Mouse (Mus musculus) MEL (cell line): ENCODE measurements around the gene 1700020N15Rik. TPM values are rescaled to one million over a fixed set of nuclear protein-coding genes. Genes with fewer than 3 reads are reported as not detected.
"Not testable (repeated sequence)": the region's sequence is repeated elsewhere in the genome, so short reads cannot be mapped to it uniquely, and the experiment has no call there.

Experiments
- DNase-seq: peaks from one replicate; pipeline ENCODE4 v3.0.0; 2011; ENCODE audit warnings: low read depth, low spot score
- H3K27ac ChIP-seq: 2 replicates; pipeline ENCODE4 v1.5.1; 2012; ENCODE audit warnings: low read depth, mild to moderate bottlenecking, control low read depth, low read length, moderate library complexity; ENCODE audit not compliant: control insufficient read depth
- H3K27me3 ChIP-seq, 2 experiments: fragments of 150-350 bp in 1 of 2; sonication (generic) in 1 of 2; 2 replicates each; pipeline ENCODE4 v1.6.1; 2012; ENCODE audit warnings: low read length in 2 of 2, mild to moderate bottlenecking in 2 of 2, improper control_type of control experiment in 1 of 2, moderate library complexity in 1 of 2; ENCODE audit not compliant: insufficient read depth in 2 of 2, control insufficient read depth in 1 of 2
- H3K36me3 ChIP-seq, 2 experiments: 2 replicates each; pipeline ENCODE4 v1.6.1; 2012 to 2014; ENCODE audit warnings: low read length in 2 of 2, improper control_type of control experiment in 1 of 2, inconsistent platforms in 1 of 2, mild to moderate bottlenecking in 1 of 2; ENCODE audit not compliant: insufficient read depth in 2 of 2, control insufficient read depth in 1 of 2
- H3K4me1 ChIP-seq, 2 experiments: fragments of 150-350 bp in 1 of 2; sonication (generic) in 1 of 2; 2 replicates each; pipeline ENCODE4 v1.6.1; 2012; ENCODE audit warnings: low read length in 2 of 2, improper control_type of control experiment in 1 of 2, mild to moderate bottlenecking in 1 of 2; ENCODE audit not compliant: insufficient read depth in 2 of 2, control insufficient read depth in 1 of 2
- H3K4me3 ChIP-seq, 2 experiments: fragments of 150-350 bp in 1 of 2; sonication (generic) in 1 of 2; 2 replicates each; pipeline ENCODE4 v1.5.1; 2012; ENCODE audit warnings: low read depth in 2 of 2, low read length in 2 of 2, mild to moderate bottlenecking in 2 of 2, moderate library complexity in 2 of 2, control low read depth in 1 of 2, improper control_type of control experiment in 1 of 2; ENCODE audit not compliant: control insufficient read depth in 1 of 2, insufficient read depth in 1 of 2
- H3K79me2 ChIP-seq: 2 replicates; pipeline ENCODE4 v1.6.1; 2012; ENCODE audit warnings: mild to moderate bottlenecking, low read length, moderate library complexity; ENCODE audit not compliant: control insufficient read depth, poor library complexity, insufficient read depth
- H3K9ac ChIP-seq: 2 replicates; pipeline ENCODE4 v1.6.1; 2012; ENCODE audit warnings: low read depth, mild to moderate bottlenecking, control low read depth, low read length, moderate library complexity; ENCODE audit not compliant: control insufficient read depth, poor library complexity, severe bottlenecking
- H3K9me3 ChIP-seq: fragments of 150-350 bp; sonication (generic); replicated peaks from 2 replicates; pipeline ENCODE4 v1.6.1; 2012; ENCODE audit warnings: mild to moderate bottlenecking, low read length, improper control_type of control experiment, moderate library complexity; ENCODE audit not compliant: insufficient read depth
- CTCF ChIP-seq, 3 experiments: IDR thresholded peaks in 2 of 3; conservative IDR thresholded peaks in 1 of 3; 2 replicates each; pipeline ENCODE4 v1.5.1; 2011 to 2012; ENCODE audit warnings: low read length in 3 of 3, low read depth in 2 of 3, mild to moderate bottlenecking in 2 of 3, improper control_type of control experiment in 1 of 3, inconsistent platforms in 1 of 3, mixed read lengths in 1 of 3, moderate library complexity in 1 of 3; ENCODE audit not compliant: control insufficient read depth in 1 of 3, insufficient read depth in 1 of 3, poor library complexity in 1 of 3, severe bottlenecking in 1 of 3
- EP300 ChIP-seq, 2 experiments: IDR thresholded peaks; 2 replicates each; pipeline ENCODE4 v1.6.1; 2011; ENCODE audit warnings: improper control_type of control experiment in 2 of 2, low read length in 2 of 2, low read depth in 1 of 2, mild to moderate bottlenecking in 1 of 2
- ETS1 ChIP-seq: IDR thresholded peaks from 2 replicates; pipeline ENCODE4 v1.6.1; 2012; ENCODE audit warnings: low read depth, mild to moderate bottlenecking, inconsistent platforms, low read length, improper control_type of control experiment, moderate library complexity
- GABPA ChIP-seq: IDR thresholded peaks from 2 replicates; pipeline ENCODE4 v1.6.1; 2012; ENCODE audit warnings: low read depth, mild to moderate bottlenecking, inconsistent platforms, low read length, improper control_type of control experiment, moderate library complexity
- KAT2A ChIP-seq: conservative IDR thresholded peaks from 2 replicates; pipeline ENCODE4 v1.6.1; 2012; ENCODE audit warnings: low read depth, low read length, improper control_type of control experiment, inconsistent platforms
- MAFK ChIP-seq: IDR thresholded peaks from 2 replicates; pipeline ENCODE4 v1.6.1; 2011; ENCODE audit warnings: low read depth, mild to moderate bottlenecking, low read length, improper control_type of control experiment, borderline replicate concordance
- MAZ ChIP-seq: IDR thresholded peaks from 2 replicates; pipeline ENCODE4 v1.6.1; 2012; ENCODE audit warnings: low read depth, mild to moderate bottlenecking, inconsistent platforms, low read length, improper control_type of control experiment
- POLR2AphosphoS2 ChIP-seq: IDR thresholded peaks from 2 replicates; pipeline ENCODE4 v1.6.1; 2011; ENCODE audit warnings: low read length, improper control_type of control experiment
- POLR2AphosphoS5 ChIP-seq: IDR thresholded peaks from 2 replicates; pipeline ENCODE4 v1.6.1; 2012; ENCODE audit warnings: low read depth, borderline replicate concordance, mild to moderate bottlenecking, inconsistent platforms, low read length, moderate library complexity, mixed read lengths
- UBTF ChIP-seq: IDR thresholded peaks from 2 replicates; pipeline ENCODE4 v1.6.1; 2012; ENCODE audit warnings: low read depth, mild to moderate bottlenecking, inconsistent platforms, low read length, improper control_type of control experiment, moderate library complexity, borderline replicate concordance; ENCODE audit not compliant: insufficient read depth
- USF2 ChIP-seq, 2 experiments: IDR thresholded peaks; 2 replicates each; pipeline ENCODE4 v1.6.1; 2011 to 2012; ENCODE audit warnings: improper control_type of control experiment in 2 of 2, low read length in 2 of 2, borderline replicate concordance in 1 of 2, inconsistent platforms in 1 of 2, low read depth in 1 of 2, mild to moderate bottlenecking in 1 of 2; ENCODE audit not compliant: insufficient read depth in 1 of 2
- ZKSCAN1 ChIP-seq: IDR thresholded peaks from 2 replicates; pipeline ENCODE4 v1.6.1; 2012; ENCODE audit warnings: low read depth, mild to moderate bottlenecking, inconsistent platforms, low read length, improper control_type of control experiment, moderate library complexity
- ZMIZ1 ChIP-seq: IDR thresholded peaks from 2 replicates; pipeline ENCODE4 v1.6.1; 2012; ENCODE audit warnings: low read depth, mild to moderate bottlenecking, inconsistent platforms, low read length, improper control_type of control experiment, moderate library complexity
- polyA plus RNA-seq, 2 experiments: library from polyadenylated mRNA; stranded (reverse) in 1 of 2; unstranded in 1 of 2; fragments of >175 nt in 1 of 2; fragments of >200 nt in 1 of 2; gene quantifications; 2 replicates each; pipeline versions ENCODE4 v1.2.1 to v1.2.4; 2012; ENCODE audit warnings: low replicate concordance in 2 of 2, low read depth in 1 of 2; ENCODE audit not compliant: insufficient read length in 2 of 2, insufficient read depth in 1 of 2, missing spikeins in 1 of 2
- total RNA-seq: library from RNA; depleted of rRNA; stranded (reverse); fragments of 300-350 nt; gene quantifications from 2 replicates; pipeline ENCODE4 v1.2.3, GENCODE M21; 2012; rRNA removed

1700020N15Rik gene
- total RNA-seq (not detected in 2 replicates), polyA plus RNA-seq (not detected)

DNA sequence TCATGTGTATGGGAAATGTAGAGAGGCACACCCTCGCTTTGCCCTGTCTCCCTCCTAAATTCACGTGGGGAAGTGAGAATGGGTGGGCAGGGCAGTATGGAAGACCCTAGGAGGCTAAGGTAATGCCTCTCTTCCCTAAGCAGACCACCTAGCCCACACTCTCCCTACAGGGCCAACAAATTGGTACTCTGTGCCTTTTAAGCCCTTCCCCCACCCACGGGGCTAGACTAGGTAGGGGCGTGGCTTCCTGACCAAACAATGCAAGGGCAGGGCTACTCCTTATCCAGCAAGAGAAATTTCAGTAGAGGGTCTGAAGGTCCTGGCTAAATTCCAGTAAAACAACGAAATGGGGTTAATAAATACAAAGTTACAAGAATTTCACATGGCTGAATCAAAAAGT, at the start of gene 1700020N15Rik:
1700020N15Rik (plus strand) TSS at position 301 of the 400 bp plus-strand sequence.
- not testable (repeated sequence) for H3K27ac ChIP-seq, H3K4me3 ChIP-seq, H3K79me2 ChIP-seq, H3K9me3 ChIP-seq, H3K9ac ChIP-seq, DNase-seq, H3K4me1 ChIP-seq, H3K27me3 ChIP-seq, H3K36me3 ChIP-seq

DNA sequence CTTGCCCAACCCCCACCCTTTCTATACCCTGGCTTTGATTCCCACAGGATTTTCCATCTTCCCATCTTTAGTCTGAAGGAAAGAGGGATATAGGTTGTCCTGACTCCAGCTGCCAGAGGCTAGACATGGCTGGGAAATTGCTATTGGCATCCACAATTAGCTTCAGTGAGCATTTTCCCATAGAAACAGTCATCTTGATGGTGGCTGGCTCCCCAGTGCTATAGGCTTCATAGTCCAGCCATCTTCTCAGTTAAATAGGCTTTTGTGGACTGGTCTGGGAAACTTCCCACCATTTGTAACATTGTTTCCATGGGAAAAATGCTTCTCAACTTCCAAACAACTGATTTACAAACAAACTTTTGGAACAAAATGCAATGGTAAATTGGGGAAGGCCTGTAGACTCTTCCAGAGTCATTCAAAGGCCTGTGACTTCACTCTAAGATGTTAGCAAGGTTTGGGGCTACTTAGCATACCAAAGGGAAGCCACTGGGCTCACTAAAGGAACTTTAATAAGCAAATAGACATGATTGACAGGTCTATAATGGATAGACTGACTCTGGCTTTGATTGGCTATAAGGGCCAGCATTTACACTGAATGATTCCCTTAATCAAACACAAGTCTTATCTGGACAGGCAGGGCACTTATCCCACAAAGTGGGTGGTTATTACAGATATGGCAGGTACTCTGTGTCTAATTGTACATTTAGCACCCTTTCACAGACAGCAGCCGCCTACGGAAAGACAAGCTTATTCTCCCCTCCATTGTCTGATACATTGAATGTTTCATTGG, 31.9 kb downstream of the 1700020N15Rik start:
- H3K9me3 ChIP-seq = no peaks in the 10 kb centered on the region
- H3K4me3 ChIP-seq = no peak overlapping the region
- no peak overlapping the region for H3K9ac ChIP-seq
- no peaks in the 10 kb centered on the region for H3K4me1 ChIP-seq
- H3K27me3 ChIP-seq = no peaks in the 10 kb centered on the region
- DNase-seq = no peak
- no peak overlapping the region for H3K27ac ChIP-seq
- TF ChIP-seq GABPA = no peak
- TF ChIP-seq UBTF = no peak
- TF ChIP-seq MAZ = no peak
- TF ChIP-seq CTCF (IDR thresholded peaks at IDR 0.05 in 2 of 3, conservative IDR thresholded peaks at IDR 0.05 in 1 of 3; ENCODE audit: control insufficient read depth in 1 of 3, insufficient read depth in 1 of 3, low read depth in 2 of 3, low read length in 3 of 3, poor library complexity in 1 of 3, severe bottlenecking in 1 of 3) = no peak
- TF ChIP-seq POLR2AphosphoS2 = no peak
- TF ChIP-seq ETS1 = no peak
- TF ChIP-seq POLR2AphosphoS5 = no peak
- TF ChIP-seq USF2 (IDR thresholded peaks at IDR 0.05; ENCODE audit: borderline replicate concordance in 1 of 2, insufficient read depth in 1 of 2, low read depth in 1 of 2, low read length in 2 of 2) = no peak
- no peak for TF ChIP-seq KAT2A
- no peak for TF ChIP-seq ZMIZ1
- TF ChIP-seq ZKSCAN1 = no peak
- no peak for TF ChIP-seq EP300 (IDR thresholded peaks at IDR 0.05; ENCODE audit: low read depth in 1 of 2, low read length in 2 of 2)
- TF ChIP-seq MAFK = no peak
- H3K36me3 ChIP-seq = no peaks in the 10 kb centered on the region
- no peaks in the 10 kb centered on the region for H3K79me2 ChIP-seq
